In genomic region chr6:84318774-84319173, GRCm38 (mm10) we compare ENCODE assay signal across 8 mouse cellular contexts.
DNase-seq lines count a peak whose midpoint lies in the region; ATAC-seq and TF ChIP-seq lines count a peak whose summit lies in the region.

No protein-coding gene starts in this region.

- H3K9ac ChIP-seq in lung, embryonic 16.5 days (ENCODE audit: low read length): no peak overlapping the region
- no peak overlapping the region for H3K9ac ChIP-seq in heart, embryonic 16.5 days (ENCODE audit: low read length)
- H3K9ac ChIP-seq in limb, embryonic 11.5 days (ENCODE audit: low read length): no peak overlapping the region

- H3K27ac ChIP-seq in lung, embryonic 16.5 days (ENCODE audit: low read length): no peak overlapping the region
- H3K27ac ChIP-seq in heart, embryonic 16.5 days (ENCODE audit: low read length): no peak overlapping the region
- no peak overlapping the region for H3K27ac ChIP-seq in limb, embryonic 11.5 days (replicated peaks; ENCODE audit: low read depth, low read length)

- peaks cover 5% of the 10 kb centered on the region; the same call in 1 of the 2 replicates for H3K4me1 ChIP-seq in lung, embryonic 16.5 days (replicated peaks; ENCODE audit: control insufficient read depth, insufficient read depth, low read length)
- H3K4me1 ChIP-seq in lung, adult 2 months (ENCODE audit: control insufficient read depth, insufficient read depth, low read length): no peaks in the 10 kb centered on the region; the same call in 1 of the 2 replicates
- H3K4me1 ChIP-seq in heart, embryonic 16.5 days (ENCODE audit: control insufficient read depth, insufficient read depth, low read length): peaks cover 7% of the 10 kb centered on the region; the same call in 1 of the 2 replicates
- H3K4me1 ChIP-seq in limb, embryonic 11.5 days (ENCODE audit: control insufficient read depth, insufficient read depth, low read length): peaks cover 33% of the 10 kb centered on the region

- H3K4me3 ChIP-seq in lung, embryonic 16.5 days (ENCODE audit: low read length): no peak overlapping the region
- no peak overlapping the region for H3K4me3 ChIP-seq in lung, adult 2 months (replicated peaks; ENCODE audit: extremely low read depth, low read depth, low read length)
- H3K4me3 ChIP-seq in heart, embryonic 16.5 days (ENCODE audit: low read length): no peak overlapping the region
- no peak overlapping the region for H3K4me3 ChIP-seq in limb, embryonic 11.5 days (ENCODE audit: low read depth, low read length)

- TF ChIP-seq CTCF in lung, adult 2 months (IDR thresholded peaks at IDR 0.05; ENCODE audit: insufficient read depth, low read length): no peak

- H3K27me3 ChIP-seq in lung, embryonic 16.5 days (ENCODE audit: control insufficient read depth, insufficient read depth, low read depth, low read length): no peaks in the 10 kb centered on the region; the same call in 1 of the 2 replicates
- peaks cover 22% of the 10 kb centered on the region for H3K27me3 ChIP-seq in heart, embryonic 16.5 days (ENCODE audit: control insufficient read depth, insufficient read depth, low read length)
- H3K27me3 ChIP-seq in limb, embryonic 11.5 days (ENCODE audit: control insufficient read depth, insufficient read depth, low read length): no peaks in the 10 kb centered on the region

- H3K9me3 ChIP-seq in lung, embryonic 16.5 days (ENCODE audit: control insufficient read depth, low read length): no peaks in the 10 kb centered on the region
- no peaks in the 10 kb centered on the region for H3K9me3 ChIP-seq in heart, embryonic 16.5 days (replicated peaks; ENCODE audit: control insufficient read depth, low read length)
- no peaks in the 10 kb centered on the region for H3K9me3 ChIP-seq in limb, embryonic 11.5 days (ENCODE audit: control insufficient read depth, low read length)

- WGBS in lung, embryonic 16.5 days: 15% methylated on average over 4 of the region's 4 CpGs
- 19% methylated on average over 4 of the region's 4 CpGs for WGBS in lung, adult 2 months
- 19% methylated on average over 4 of the region's 4 CpGs for WGBS in heart, embryonic 16.5 days
- 5% methylated on average over 4 of the region's 4 CpGs for WGBS in limb, embryonic 11.5 days

- no peak for TF ChIP-seq POLR2A in lung, adult 2 months (IDR thresholded peaks at IDR 0.05; ENCODE audit: borderline replicate concordance, extremely low read depth, low read depth, low read length)

- no peak overlapping the region for H3K4me2 ChIP-seq in lung, embryonic 16.5 days (ENCODE audit: low read depth, low read length)
- no peak overlapping the region for H3K4me2 ChIP-seq in heart, embryonic 16.5 days (ENCODE audit: low read depth, low read length)
- no peak overlapping the region for H3K4me2 ChIP-seq in limb, embryonic 11.5 days (ENCODE audit: low read depth, severe bottlenecking)

- DNase-seq in lung, adult 2 months: no peak
- peak; percentile 91 to 92 for DNase-seq in cerebellum, postnatal 14 days
- DNase-seq in limb, embryonic 11.5 days (ENCODE audit: low spot score): peak; percentile 31
- DNase-seq in urinary bladder, postnatal 14 days (ENCODE audit: low spot score): no peak
- no peak for DNase-seq in thymus, postnatal 10 days (ENCODE audit: low spot score in 2 of 2)
- no peak for DNase-seq in thymus, postnatal 4 days

- no peaks in the 10 kb centered on the region for H3K36me3 ChIP-seq in lung, embryonic 16.5 days (ENCODE audit: control insufficient read depth, insufficient read depth, low read length)
- no peaks in the 10 kb centered on the region for H3K36me3 ChIP-seq in heart, embryonic 16.5 days (ENCODE audit: control insufficient read depth, insufficient read depth)
- no peaks in the 10 kb centered on the region for H3K36me3 ChIP-seq in limb, embryonic 11.5 days (ENCODE audit: control insufficient read depth, insufficient read depth, low read length)

- 0 out of 2 replicates have a peak, but pooled peaks have one; percentile 20 for ATAC-seq in lung, embryonic 16.5 days (ENCODE audit: low read depth)
- ATAC-seq in heart, embryonic 16.5 days (replicated peaks; ENCODE audit: extremely low read depth, insufficient read depth, low FRiP score): peak; percentile 63
- ATAC-seq in limb, embryonic 11.5 days (ENCODE audit: insufficient number of reproducible peaks, low FRiP score, low TSS enrichment, low read depth): no peak

Comparison
In these comparisons a context has a peak if more than half of its experiments do, and no peak if none do; other contexts are left out.
1. DNase-seq: peak in cerebellum, postnatal 14 days (2 of 2) and limb, embryonic 11.5 days (single experiment); none in lung, adult 2 months (single experiment), urinary bladder, postnatal 14 days (single experiment), thymus, postnatal 10 days (0 of 2) and thymus, postnatal 4 days (single experiment).